Mouse (Mus musculus) CD8-positive naive resting alpha-beta T cell, adult 2 months (primary cell): ENCODE results near the gene Adk.

Experiments used
- DNase-seq, 2 experiments: peaks; one replicate each; pipeline ENCODE4 v3.0.0; 2022; ENCODE audit warnings: low read depth in 2 of 2, low spot score in 2 of 2

Adk gene

DNA sequence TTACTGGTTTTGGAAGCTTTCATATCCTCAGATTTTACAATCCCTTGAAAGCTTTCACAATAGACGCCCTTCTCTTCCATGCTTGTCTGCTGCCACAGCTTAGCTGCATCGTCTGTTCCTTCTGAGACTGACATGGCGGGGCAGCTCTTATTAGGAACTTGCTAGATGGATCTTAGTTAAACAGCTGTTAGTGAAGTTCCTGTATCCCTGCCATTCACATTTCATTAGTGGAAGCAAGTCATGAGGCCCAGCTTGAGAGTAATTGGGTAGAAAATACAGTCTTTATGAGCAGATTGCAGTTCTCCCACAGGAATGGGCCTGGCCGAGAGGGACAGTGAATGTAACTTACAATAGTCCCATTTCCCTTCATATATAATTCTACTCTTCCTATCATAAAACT is 356.5 kb downstream of the Adk start:
- DNase-seq: no peak

DNA sequence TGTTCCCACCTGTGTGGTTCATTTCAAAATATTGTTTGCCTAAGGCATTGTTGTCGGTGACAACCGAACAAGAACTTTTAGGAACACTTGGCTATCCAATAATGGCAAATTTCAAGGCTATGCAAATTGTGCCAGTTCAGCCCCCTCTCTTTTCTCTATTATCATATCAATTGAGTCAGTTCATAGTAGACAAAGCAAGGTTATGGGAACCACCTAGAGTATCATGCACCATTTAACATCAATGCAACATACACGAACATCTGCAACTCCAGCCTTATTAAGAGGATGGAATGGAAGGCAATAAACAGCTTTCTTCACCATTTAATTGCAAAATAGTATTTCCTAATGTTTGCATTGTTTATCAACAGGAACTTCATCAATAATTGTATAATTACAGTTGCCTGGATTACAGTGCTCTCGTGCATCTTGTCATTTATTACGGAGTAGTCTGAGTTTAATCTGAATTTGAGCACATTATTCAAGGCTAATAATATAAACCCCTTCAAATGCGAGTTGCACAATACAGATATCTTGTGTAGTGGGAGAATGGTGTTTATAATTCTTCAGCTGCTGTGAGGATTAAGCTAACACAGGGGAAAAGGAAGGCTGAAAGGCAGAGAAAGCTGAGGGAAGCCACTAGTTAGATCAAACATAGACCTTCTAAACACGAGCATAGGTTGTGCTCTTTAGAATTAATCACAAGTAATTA is 358.5 kb downstream of the Adk start:
- DNase-seq: no peak

DNA sequence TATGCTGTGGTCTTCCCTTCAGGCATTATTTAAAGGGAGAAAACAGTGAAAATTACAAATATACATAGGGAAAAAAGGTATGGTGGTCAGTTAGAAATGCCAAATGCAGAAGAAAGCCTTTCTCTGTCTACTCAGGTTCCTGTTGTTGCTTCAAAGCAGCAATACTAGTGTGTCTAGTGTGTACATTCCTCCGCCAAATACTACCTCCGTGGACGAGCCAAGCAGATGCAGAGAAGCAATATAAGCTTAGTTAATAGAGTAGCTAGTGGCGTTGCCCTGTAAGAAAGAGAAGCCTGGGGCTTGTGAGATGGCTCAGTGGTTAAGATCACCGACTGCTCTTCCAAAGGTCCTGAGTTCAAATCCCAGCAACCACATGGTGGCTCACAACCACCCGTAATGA is 359.1 kb downstream of the Adk start:
- no peak for DNase-seq

DNA sequence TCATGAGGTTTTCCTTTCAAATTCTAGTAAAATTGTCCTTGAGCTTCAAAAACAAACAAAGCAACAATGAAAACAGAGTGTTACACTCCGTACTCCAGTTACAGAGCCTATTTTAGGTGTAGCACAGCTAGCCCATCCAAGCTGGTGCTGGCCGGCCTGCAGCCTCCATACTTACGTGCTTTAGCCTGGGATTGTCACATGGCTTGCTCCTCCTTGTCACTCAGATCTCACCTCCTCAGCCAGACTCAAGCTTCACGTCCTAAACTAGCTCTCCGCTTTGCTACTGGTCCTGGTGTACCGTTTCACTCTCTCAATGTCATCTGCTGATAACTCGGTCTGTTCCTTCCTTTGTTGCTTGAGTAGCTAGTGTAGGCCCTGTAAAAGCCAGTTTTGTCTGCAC is 366.0 kb downstream of the Adk start:
- DNase-seq: no peak

DNA sequence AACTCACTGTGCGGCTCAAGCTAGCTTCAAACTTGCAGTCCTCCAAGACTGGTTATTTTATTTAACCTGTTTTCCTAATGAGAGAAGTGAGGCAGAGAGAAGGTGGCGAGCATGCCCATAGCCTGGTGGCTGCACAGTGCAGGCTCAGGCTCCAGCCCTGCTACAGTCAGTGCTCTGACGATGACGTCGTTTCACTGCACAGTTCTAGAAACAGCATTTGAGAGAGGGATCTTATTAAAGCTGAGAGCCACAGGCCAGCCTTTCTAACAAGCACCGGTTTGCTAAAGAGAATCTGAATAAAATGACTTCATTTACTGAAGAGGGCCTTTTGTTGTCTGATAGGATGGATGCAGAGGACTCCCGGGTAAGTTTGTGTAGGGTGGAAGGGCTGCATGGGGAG is 375.0 kb downstream of the Adk start:
- no peak for DNase-seq

DNA sequence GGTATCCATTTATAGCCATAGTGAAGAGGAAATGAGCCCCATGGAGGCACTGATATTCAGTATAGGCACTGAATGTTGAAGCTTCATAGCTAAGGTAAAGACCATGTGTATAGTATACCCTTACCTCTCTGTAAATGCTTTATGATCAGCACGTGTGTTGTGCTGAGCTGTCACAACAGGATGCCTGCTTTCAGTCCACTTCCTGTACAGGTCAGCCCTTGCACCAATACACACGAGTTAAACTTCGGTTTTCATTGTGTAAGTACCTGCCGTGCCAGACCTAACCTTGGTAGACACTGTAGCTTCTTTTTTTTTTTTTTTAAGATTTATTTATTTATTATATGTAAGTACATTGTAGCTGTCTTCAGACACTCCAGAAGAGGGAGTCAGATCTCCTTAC is 381.0 kb downstream of the Adk start:
- DNase-seq: no peak

DNA sequence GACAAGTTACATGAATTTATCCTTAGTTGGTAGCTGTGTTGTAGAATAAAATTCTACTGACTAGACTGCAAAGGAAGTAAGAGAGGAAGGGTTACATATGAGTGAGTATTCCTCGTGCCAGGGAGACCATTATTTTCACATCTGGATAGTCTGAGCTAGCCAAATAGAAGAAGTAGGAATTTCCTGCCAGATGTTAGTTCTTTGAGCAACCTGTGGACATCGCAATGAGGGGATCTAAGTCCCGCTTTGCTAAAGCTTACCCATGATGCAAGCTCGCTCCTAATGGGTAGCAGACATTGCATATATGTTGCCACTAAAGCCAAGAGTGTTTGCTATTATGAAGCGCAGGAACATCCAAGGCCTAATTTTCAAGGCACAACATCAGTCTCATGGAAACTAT is 381.6 kb downstream of the Adk start:
- DNase-seq: no peak

DNA sequence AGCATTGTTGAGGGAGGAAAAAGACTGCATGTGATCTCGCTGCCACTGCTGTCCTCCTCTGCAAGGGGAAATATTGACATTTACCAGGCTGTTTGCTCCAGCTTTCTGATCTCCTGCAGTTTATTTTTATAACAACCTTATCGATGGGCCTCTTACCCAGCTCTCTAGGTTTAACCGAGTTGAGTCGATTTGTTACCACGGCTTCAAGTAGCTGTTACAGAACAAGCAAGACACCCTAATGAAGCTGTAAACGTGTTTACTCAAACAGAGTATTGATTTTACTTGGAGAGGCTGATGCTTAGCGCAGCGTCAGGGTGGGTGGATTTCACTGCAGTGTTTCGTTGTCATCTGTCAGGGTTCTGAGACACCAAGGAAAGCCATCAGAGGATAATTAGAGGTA is 382.3 kb downstream of the Adk start:
- DNase-seq: no peak

DNA sequence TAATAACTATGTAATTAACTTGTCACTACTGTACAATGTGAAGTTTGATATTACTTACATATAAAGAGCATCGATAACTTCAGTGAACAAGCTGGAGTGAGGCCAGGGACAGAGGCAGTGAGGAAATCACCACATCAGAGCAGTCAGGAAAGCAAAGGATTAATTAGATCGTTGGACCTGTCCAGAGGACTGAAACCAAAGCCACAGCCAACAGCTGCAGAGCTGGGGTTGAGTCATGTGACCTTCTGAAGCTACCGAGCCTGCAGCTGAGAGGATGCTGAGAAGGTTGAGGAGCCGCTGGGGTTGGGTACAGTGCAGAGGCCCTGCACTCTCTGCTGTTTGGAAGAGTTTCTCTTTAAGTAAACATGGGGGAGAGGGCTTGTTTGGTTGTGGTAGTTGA is 387.4 kb downstream of the Adk start:
- no peak for DNase-seq

DNA sequence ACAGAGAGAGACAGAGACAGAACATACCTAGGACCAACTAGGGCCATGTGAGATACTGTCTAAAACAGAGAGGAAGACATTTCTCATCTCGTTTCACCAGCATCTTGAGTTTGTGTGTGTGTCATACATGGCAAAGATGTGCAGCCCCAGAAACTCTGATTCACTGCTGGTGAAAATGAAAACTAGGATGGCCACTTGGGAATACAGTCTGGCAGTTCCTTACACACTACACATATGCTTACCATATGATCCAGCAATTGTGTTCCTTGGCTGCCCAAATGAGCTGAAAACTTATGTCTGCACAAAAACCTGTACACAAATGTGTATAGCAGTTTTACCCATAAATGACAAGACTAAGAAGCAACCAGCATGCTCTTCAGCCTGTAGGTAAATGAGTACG is 388.2 kb downstream of the Adk start:
- no peak for DNase-seq

DNA sequence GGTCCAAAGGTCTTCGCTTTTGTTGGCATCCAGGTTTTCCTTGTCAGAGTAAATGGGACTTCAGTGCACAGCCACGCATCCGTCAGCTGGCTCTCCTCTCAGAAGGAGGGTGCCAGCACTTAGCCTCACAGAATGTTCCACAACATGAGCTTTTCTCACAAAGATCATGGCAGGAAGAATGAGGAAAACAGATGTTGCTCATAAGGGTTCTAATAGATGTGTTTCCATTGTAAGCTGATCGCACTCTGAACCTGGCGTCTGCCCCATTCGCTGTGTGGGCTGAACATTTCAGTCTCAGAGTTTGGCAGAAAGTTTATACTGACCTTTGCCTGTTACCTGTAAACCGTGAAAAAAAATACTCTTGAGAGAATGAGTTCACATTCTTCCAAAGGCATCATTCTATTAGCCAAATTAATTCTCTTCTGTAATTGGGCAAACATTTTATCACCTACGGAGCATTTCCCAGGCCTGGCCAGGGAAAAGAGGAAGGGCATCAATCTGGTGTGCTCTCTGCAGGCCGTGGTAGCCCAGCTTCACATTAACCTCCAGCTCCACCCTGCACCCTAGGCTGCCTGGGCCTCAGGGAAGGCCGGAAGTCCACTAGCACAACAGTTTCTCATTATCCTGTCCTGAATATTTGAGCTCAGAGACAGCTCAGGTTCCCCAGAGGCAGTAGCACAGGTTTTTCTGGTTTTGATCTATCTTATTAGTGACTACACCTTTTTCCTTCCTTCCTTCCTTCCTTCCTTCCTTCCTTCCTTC is 389.6 kb downstream of the Adk start:
- no peak for DNase-seq

DNA sequence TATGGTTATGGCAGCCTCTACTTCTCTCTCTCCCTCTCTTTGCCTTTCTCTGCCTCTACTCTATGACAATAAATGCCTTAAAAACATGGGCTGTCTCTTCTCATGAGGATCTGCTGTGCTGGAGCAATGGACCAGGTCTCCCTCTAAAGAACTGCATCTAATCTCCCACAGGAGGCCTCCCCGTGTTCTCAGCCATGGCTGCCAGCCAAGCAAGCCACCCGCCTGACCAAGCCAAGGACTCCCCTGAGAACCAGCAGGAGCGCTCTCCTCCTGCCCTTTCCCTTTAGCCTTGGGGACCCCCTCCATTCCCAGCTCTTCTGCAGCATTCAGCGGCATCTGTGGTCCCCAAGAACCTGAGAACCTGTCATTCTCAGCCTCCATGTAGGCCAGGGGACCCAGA is 400.2 kb downstream of the Adk start:
- no peak for DNase-seq

DNA sequence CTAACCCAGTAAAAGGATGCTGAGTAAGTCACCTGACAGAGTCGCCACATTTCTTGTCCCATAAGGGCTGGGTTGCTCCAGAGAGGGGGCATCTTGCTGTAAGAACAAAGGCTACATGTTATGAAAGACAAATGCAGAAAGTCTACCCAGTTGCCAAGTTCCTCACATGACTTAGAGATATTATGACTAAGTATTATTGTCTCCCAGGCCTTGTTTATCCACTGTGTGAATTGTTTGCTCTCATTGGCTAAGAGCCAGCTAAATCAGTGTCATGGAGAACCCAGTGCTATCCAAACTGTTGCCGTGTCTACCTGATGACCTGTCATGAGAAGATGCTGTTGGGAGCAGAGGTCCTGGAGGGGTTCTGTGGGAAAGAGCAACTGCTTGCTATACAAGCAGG is 401.5 kb downstream of the Adk start:
- DNase-seq: no peak

DNA sequence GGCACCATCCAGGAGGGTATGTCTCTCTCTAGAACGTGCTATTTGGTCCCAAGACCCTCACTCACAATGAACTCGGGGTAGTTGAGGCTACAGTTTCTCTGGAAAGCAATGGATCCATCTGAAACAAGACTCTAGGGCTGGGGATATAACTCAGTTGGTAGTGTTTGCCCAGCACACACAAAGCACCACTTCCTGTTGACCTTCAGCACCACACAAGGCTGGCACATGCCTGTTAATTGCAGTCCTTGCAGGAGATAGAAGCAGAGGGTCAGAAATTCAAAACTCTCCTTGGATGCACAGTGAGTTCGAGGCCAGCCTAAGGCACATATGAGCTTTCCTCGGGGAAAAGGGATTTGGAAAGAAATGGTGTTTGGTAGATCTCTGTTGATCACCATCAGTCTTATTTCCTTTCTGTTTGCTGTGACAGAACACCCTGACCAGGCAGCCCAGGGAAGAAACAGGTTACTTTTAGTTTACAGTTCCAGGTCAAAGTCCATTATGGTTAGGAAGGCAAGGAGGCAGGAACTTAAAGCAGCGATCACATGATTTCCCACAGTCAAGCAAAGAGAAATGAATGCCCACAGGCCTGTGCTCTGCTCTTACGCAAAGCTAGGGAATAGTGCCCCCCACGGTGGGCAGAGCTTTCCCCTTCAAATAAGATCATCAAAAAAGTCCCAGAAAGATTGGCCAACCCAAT is 403.4 kb downstream of the Adk start:
- DNase-seq: no peak

DNA sequence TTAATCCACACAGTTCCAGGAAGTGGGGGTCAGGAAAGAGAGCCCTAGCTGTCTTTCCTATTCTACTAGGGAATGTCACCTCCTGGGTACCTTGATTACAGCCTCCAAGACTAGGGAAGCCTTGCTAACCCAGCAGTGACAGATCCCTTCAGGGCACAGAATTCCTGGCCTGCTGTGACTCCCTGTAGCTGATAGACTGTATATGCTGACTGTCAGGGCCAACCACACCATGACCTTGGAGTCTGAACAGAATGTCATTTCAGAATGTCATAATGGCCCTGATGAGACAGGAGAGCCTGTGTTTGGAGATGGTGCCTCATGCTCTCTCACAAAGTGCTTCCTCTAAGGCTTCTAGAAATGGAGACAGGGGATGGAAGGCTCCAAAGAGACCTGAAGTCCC is 404.2 kb downstream of the Adk start:
- DNase-seq: no peak

DNA sequence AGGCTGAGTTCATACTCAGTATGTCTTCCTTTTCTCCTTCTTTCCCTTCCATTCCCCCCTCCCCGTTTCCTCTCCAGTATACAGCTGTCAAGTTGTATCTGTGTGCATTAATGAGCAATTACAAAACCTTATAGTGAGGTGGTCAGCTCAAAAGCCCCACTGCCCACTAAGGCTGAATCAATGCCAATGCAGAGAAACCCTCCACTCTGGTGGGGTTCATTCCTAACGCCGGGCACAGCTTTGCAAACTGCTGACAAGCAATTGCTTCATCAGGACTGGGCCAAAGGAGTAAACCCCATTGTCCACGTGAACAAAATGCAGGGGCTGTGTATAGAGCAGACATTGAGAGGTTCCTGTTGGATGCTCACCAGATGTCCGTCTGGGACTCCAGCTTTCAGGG is 405.5 kb downstream of the Adk start:
- DNase-seq: no peak

DNA sequence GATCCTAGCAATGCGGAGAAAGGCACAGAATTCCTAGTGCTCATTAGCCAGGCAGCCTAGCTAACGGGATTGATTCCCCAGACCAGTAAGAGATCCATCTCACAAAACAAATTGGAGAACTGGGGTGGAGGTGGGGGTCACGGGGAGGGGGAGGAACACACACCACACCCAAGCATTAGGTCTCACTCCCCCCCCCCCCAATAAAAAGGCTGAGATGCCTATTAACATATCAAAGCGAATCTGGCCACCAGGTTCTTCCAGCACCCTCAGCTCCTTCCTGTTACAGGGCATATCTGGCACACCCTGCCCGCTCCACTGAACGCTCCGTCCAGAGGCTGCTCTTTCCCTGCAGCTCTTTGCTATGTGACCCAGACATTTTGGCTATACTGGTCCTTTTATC is 406.3 kb downstream of the Adk start:
- DNase-seq: no peak

DNA sequence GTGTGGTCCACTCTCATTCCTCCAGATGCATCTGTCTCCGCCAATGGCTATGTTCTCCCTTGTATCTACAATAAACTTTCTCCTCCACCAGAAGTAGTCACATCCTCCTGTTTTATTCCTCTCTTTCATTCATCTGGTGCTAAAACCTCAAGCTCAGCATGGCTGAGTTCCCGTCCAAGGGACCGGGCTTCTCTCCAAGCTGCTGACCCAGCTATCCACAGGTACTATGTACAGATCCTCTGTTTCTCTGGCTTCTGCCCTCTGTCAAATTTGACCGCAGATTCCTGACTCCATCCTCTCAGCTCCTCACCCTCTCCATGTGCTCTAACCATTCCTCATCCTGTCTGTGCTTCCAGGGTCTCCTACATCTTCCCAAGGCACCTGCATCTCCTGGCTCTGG is 406.8 kb downstream of the Adk start:
- DNase-seq: no peak

DNA sequence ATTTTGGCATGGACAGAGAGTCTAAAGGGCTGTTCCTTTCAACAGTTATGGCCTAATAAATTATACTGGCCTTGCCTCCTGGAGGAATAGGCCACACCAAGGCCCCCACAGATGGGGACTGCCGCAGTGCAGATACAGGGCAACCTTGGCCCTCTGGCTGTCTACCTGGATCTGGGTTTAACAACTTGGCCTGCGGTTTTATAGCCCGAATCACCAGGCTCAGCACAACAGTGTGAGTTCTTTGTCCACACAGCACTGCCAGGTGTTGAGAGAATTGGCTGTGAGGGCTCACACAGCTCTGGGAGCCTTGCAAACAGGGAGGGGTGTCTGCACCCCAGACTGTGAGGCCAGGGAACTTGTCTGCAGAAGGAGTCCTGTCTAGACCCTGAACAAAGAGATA is 410.0 kb downstream of the Adk start:
- no peak for DNase-seq

DNA sequence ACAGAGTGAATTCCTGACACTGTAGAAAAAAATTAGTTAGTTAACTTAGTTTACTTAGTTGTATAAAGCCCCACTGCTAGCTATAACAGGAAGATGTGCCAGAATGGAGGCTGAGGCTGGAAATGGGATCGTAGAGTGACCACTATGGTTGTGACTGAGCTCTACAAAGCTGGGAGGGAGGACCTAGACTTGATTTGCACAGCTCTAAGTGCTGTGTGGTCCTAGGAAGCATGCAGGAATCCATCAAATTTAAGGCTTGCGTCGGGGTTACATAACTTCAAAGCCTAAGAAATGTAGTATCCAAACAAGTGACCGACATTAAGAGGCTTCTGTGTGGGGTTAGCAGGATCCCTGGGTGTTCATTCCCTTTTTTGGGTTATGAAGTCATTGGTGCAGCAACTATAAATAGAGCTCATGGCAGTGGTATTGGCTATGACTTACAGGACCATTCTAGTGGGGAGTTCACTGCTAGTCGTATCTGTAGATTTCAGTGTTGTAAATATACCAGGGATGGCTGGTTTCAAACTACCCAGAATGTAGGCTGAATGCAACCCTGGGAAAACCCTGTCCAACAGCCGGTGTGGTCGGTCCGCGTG is 410.8 kb downstream of the Adk start:
- no peak for DNase-seq

DNA sequence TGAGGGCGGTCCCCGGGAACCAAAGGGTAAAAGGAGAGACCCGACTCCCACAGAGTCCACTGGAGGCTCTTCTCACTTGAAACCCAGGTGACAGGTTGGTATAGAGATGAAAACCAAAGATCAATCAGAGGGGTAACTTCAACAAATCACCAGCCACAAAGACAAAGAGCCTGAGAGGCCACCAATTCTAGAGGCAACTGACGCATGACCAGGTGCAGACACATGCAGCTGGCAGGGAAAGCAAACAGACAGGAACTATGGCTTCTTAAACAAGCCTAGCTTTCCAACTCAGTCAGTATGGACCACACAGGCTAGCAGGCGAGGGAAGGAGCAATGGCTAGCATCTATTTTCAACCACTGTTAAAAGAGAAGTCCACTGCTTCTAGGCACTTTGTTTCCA is 418.0 kb downstream of the Adk start:
- DNase-seq: no peak

DNA sequence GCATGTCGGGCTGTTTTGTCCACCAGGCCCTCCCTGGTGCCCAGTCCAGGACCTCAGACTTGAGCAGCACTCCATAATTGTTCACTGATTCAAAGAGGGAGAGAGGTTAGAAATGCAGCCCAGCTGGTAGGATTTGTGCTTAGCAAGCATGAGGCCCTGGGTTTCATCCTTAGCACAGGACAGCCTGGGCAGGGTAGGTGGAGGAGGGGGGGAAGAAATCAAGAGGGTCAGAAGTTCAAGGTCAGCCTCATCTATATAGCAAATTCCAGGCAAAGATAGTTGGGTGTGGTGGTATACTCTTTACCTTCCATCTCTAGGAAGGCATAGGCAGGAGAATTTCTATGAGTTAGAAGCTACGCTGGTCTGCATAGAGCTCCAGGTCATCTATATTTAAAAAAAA is 419.6 kb downstream of the Adk start:
- DNase-seq: no peak
